Mouse (Mus musculus) hindbrain, embryonic 11.5 days (tissue): ENCODE measurements around the gene Exo5. TPM values are rescaled to one million over a fixed set of nuclear protein-coding genes. Genes with fewer than 3 reads are reported as not detected.

ENCODE experiments used
- ATAC-seq: fragments of 200-750 bp; cut with Nextera tagmentation; 2 replicates; pipeline ENCODE4 v1.8.0; 2017; ENCODE audit warnings: mild to moderate bottlenecking, moderate TSS enrichment, moderate library complexity; ENCODE audit not compliant: low FRiP score
- DNase-seq: peaks from one replicate; pipeline ENCODE4 v3.0.0-alpha.2; 2015; ENCODE audit warnings: low spot score
- H3K27ac ChIP-seq: fragments of 300-500 bp; sonication (generic); 2 replicates; pipeline ENCODE4 v1.5.1; 2014; ENCODE audit warnings: mild to moderate bottlenecking, low read depth, low read length
- H3K27me3 ChIP-seq: fragments of 300-500 bp; sonication (generic); 2 replicates; pipeline ENCODE4 v1.6.1; 2014; ENCODE audit warnings: mild to moderate bottlenecking, low read length, moderate library complexity, mixed read lengths; ENCODE audit not compliant: control insufficient read depth, insufficient read depth
- H3K36me3 ChIP-seq: fragments of 300-500 bp; sonication (generic); 2 replicates; pipeline ENCODE4 v1.6.1; 2014; ENCODE audit warnings: mild to moderate bottlenecking, low read length, moderate library complexity, mixed read lengths; ENCODE audit not compliant: control insufficient read depth, insufficient read depth
- H3K4me1 ChIP-seq: fragments of 300-500 bp; sonication (generic); replicated peaks from 2 replicates; pipeline ENCODE4 v1.6.1; 2014; ENCODE audit warnings: low read length, mixed read lengths; ENCODE audit not compliant: control insufficient read depth, insufficient read depth
- H3K4me2 ChIP-seq: fragments of 300-500 bp; sonication (generic); replicated peaks from 2 replicates; pipeline ENCODE4 v1.6.1; 2014; ENCODE audit warnings: mild to moderate bottlenecking, low read depth, low read length
- H3K4me3 ChIP-seq: fragments of 300-500 bp; sonication (generic); 2 replicates; pipeline ENCODE4 v1.5.1; 2014; ENCODE audit warnings: low read depth, low read length
- H3K9ac ChIP-seq: fragments of 300-500 bp; sonication (generic); 2 replicates; pipeline ENCODE4 v1.6.1; 2014; ENCODE audit warnings: low read depth, low read length
- H3K9me3 ChIP-seq: fragments of 300-500 bp; sonication (generic); 2 replicates; pipeline ENCODE4 v1.6.1; 2016; ENCODE audit warnings: low read length; ENCODE audit not compliant: control insufficient read depth
- WGBS: fragments of 180-500 bp; shearing (Covaris S2); extraction: QIAGEN DNeasy Blood & Tissue Kit; methylation state at CpG from one replicate; pipeline ENCODE4 v1.1.7; 2014; 5-methylcytosine and 5-hydroxymethylcytosine counted together
- polyA plus RNA-seq: library from polyadenylated mRNA; unstranded; fragments of >200 nt; fragmentation: Nextera tagmentation; extraction: Ambion mirVana; gene quantifications from 2 replicates; pipeline ENCODE4 v1.2.1, GENCODE M21; 2014

The Exo5 gene
- polyA plus RNA-seq, 1 experiment from 2014 or later, result 32.0 TPM

- Histone ChIP-seq H3K27ac (no peak overlapping the region), H3K27me3 (no peaks in the 10 kb centered on the region), H3K4me1 (no peaks in the 10 kb centered on the region), H3K4me2 (no peak overlapping the region), H3K9me3 (no peaks in the 10 kb centered on the region), H3K36me3 (no peaks in the 10 kb centered on the region), H3K9ac (no peak overlapping the region), H3K4me3 (no peak overlapping the region)
- 84% methylated on average over 1 of the region's 1 CpGs for WGBS
- DNase-seq (no peak), ATAC-seq (no peak)
Measured at GRCm38 (mm10) chr4:120913861-120914260, 11.0 kb downstream of the Exo5 start.

- DNase-seq (no peak), ATAC-seq (no peak)
- no peak overlapping the region for H3K4me2 ChIP-seq
- H3K9me3 ChIP-seq, result no peaks in the 10 kb centered on the region
- 65% methylated on average over 8 of the region's 8 CpGs for WGBS
- H3K27ac ChIP-seq, result no peak overlapping the region
- H3K4me3 ChIP-seq, result no peak overlapping the region
- no peaks in the 10 kb centered on the region for H3K27me3 ChIP-seq
- no peaks in the 10 kb centered on the region for H3K36me3 ChIP-seq
- H3K4me1 ChIP-seq, result no peaks in the 10 kb centered on the region
- no peak overlapping the region for H3K9ac ChIP-seq
Measured at GRCm38 (mm10) chr4:120913443-120913842, 11.4 kb downstream of the Exo5 start.

GRCm38 (mm10) chr4:120912866-120913265 is 12.0 kb downstream of the Exo5 start:
- Histone ChIP-seq H3K9me3 (no peaks in the 10 kb centered on the region), H3K9ac (no peak overlapping the region), H3K4me3 (no peak overlapping the region), H3K27me3 (no peaks in the 10 kb centered on the region), H3K27ac (no peak overlapping the region), H3K4me1 (no peaks in the 10 kb centered on the region), H3K4me2 (no peak overlapping the region), H3K36me3 (no peaks in the 10 kb centered on the region)
- ATAC-seq, result no peak
- 57% methylated on average over 4 of the region's 4 CpGs for WGBS
- DNase-seq, result no peak

- Histone ChIP-seq H3K9me3 (no peaks in the 10 kb centered on the region), H3K27me3 (no peaks in the 10 kb centered on the region), H3K4me3 (no peak overlapping the region), H3K4me2 (no peak overlapping the region), H3K9ac (no peak overlapping the region), H3K36me3 (no peaks in the 10 kb centered on the region), H3K4me1 (no peaks in the 10 kb centered on the region), H3K27ac (no peak overlapping the region)
- WGBS, result 80% methylated on average over 6 of the region's 6 CpGs
- no peak for DNase-seq
- ATAC-seq, result no peak
Measured at GRCm38 (mm10) chr4:120911086-120911485, 13.7 kb downstream of the Exo5 start.

- H3K36me3 ChIP-seq, result no peaks in the 10 kb centered on the region
- H3K4me1 ChIP-seq, result no peaks in the 10 kb centered on the region
- ATAC-seq (peak; percentile 6; the same call in 1 of the 2 replicates), DNase-seq (peak; percentile 87)
- no peak overlapping the region for H3K9ac ChIP-seq
- no peaks in the 10 kb centered on the region for H3K27me3 ChIP-seq
- no peaks in the 10 kb centered on the region for H3K9me3 ChIP-seq
- no peak overlapping the region for H3K27ac ChIP-seq
- H3K4me3 ChIP-seq, result no peak overlapping the region
- H3K4me2 ChIP-seq, result no peak overlapping the region
- 34% methylated on average over 15 of the region's 15 CpGs for WGBS
Measured at GRCm38 (mm10) chr4:120909558-120910150, 15.2 kb downstream of the Exo5 start.

GRCm38 (mm10) chr4:120905644-120906043 is 19.2 kb downstream of the Exo5 start:
- no peak overlapping the region for H3K9ac ChIP-seq
- H3K4me3 ChIP-seq, result no peak overlapping the region
- no peaks in the 10 kb centered on the region for H3K36me3 ChIP-seq
- H3K4me2 ChIP-seq, result no peak overlapping the region
- ATAC-seq (no peak), DNase-seq (no peak)
- H3K27me3 ChIP-seq, result no peaks in the 10 kb centered on the region
- no peaks in the 10 kb centered on the region for H3K9me3 ChIP-seq
- H3K27ac ChIP-seq, result no peak overlapping the region
- no peaks in the 10 kb centered on the region for H3K4me1 ChIP-seq
- WGBS, result 70% methylated on average over 5 of the region's 5 CpGs

- H3K27ac ChIP-seq, result no peak overlapping the region
- no peak overlapping the region for H3K9ac ChIP-seq
- 80% methylated on average over 4 of the region's 4 CpGs for WGBS
- DNase-seq (no peak), ATAC-seq (no peak)
- H3K4me1 ChIP-seq, result no peaks in the 10 kb centered on the region
- H3K4me2 ChIP-seq, result no peak overlapping the region
- H3K36me3 ChIP-seq, result no peaks in the 10 kb centered on the region
- no peak overlapping the region for H3K4me3 ChIP-seq
- no peaks in the 10 kb centered on the region for H3K9me3 ChIP-seq
- H3K27me3 ChIP-seq, result no peaks in the 10 kb centered on the region
Measured at GRCm38 (mm10) chr4:120904533-120904932, 20.3 kb downstream of the Exo5 start.

- no peak overlapping the region for H3K4me2 ChIP-seq
Measured at GRCm38 (mm10) chr4:120895810-120896584, 28.8 kb downstream of the Exo5 start.

GRCm38 (mm10) chr4:120895226-120895625 is 29.6 kb downstream of the Exo5 start:
- no peak overlapping the region for H3K9ac ChIP-seq
- H3K4me1 ChIP-seq, result no peaks in the 10 kb centered on the region
- no peak overlapping the region for H3K27ac ChIP-seq
- WGBS, result 84% methylated on average over 7 of the region's 7 CpGs
- no peaks in the 10 kb centered on the region for H3K9me3 ChIP-seq
- no peaks in the 10 kb centered on the region for H3K36me3 ChIP-seq
- H3K27me3 ChIP-seq, result no peaks in the 10 kb centered on the region
- DNase-seq, result no peak
- H3K4me2 ChIP-seq, result no peak overlapping the region
- H3K4me3 ChIP-seq, result no peak overlapping the region
- no peak for ATAC-seq

More at GRCm38 (mm10) chr4:120895810-120896584, 28.8 kb downstream of the Exo5 start:
- H3K9me3 ChIP-seq, result no peaks in the 10 kb centered on the region
- H3K27ac ChIP-seq, result no peak overlapping the region
- H3K36me3 ChIP-seq, result no peaks in the 10 kb centered on the region
- H3K4me1 ChIP-seq, result no peaks in the 10 kb centered on the region
- H3K27me3 ChIP-seq, result no peaks in the 10 kb centered on the region
- DNase-seq, result no peak
- no peak for ATAC-seq
- H3K9ac ChIP-seq, result no peak overlapping the region
- no peak overlapping the region for H3K4me3 ChIP-seq
- WGBS, result 84% methylated on average over 7 of the region's 7 CpGs
